Mouse (Mus musculus) lung, adult 2 months (tissue): ENCODE measurements around the gene Cdk12. TPM values are rescaled to one million over a fixed set of nuclear protein-coding genes. Genes with fewer than 3 reads are reported as not detected.

ENCODE experiments used
- DNase-seq: peaks from one replicate; pipeline ENCODE4 v3.0.0; 2022
- H3K4me1 ChIP-seq: fragments of 200-500 bp; 2 replicates; pipeline ENCODE4 v1.6.1; 2011; ENCODE audit warnings: low read length; ENCODE audit not compliant: control insufficient read depth, insufficient read depth
- H3K4me3 ChIP-seq: fragments of 200-500 bp; replicated peaks from 2 replicates; pipeline ENCODE3; 2011; ENCODE audit warnings: low read depth, mild to moderate bottlenecking, control low read depth, low read length; ENCODE audit errors: extremely low read depth
- CTCF ChIP-seq: fragments of 200-500 bp; IDR thresholded peaks from 2 replicates; pipeline ENCODE4 v1.5.1; 2011; ENCODE audit warnings: mild to moderate bottlenecking, low read length, control low read depth; ENCODE audit not compliant: insufficient read depth
- POLR2A ChIP-seq: fragments of 200-500 bp; IDR thresholded peaks from 2 replicates; pipeline ENCODE4 v1.6.1; 2011; ENCODE audit warnings: low read depth, mild to moderate bottlenecking, control low read depth, low read length, borderline replicate concordance; ENCODE audit errors: extremely low read depth
- WGBS: fragments of 180-500 bp; shearing (Covaris S2); methylation state at CpG from one replicate; pipeline ENCODE4 v1.1.7; 2018; 5-methylcytosine and 5-hydroxymethylcytosine counted together
- polyA plus RNA-seq: library from polyadenylated mRNA; depleted of rRNA; stranded (reverse); fragments of >200 nt; gene quantifications from 2 replicates; pipeline ENCODE4 v1.2.3, GENCODE M21; 2012; rRNA removed

Gene Cdk12
- polyA plus RNA-seq, 1 experiment, result 13.9 TPM

DNA sequence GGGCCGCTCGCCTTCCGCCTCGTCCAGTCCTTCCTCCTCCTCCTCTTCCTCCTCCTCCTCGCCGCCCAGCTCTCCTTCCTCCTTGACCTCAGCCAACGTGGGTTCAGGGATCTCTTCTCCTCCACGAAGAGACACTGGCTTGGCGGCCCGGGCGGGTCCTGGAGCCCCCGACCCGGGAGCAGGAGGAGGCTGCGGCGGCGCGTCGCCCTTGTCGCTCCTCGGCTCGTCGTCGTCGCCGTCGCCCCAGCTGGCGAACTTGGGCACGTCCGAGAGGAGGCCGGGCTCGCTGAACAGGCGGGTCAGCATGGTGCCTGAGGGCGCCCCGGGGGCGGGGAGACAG, 125.1 kb downstream of the Cdk12 start:
- TF ChIP-seq POLR2A, result no peak
- no peak for TF ChIP-seq CTCF
- H3K4me1 ChIP-seq, result peaks cover 7% of the 10 kb centered on the region; the same call in 1 of the 2 replicates
- no peak overlapping the region for H3K4me3 ChIP-seq
- no peak for DNase-seq
- 1% methylated on average over 35 of the region's 35 CpGs for WGBS

Other genes with a start within 250 kb of the Cdk12 start
- gene Plxdc1, start 216.6 kb upstream of the Cdk12 start, polyA plus RNA-seq, result 18.5 and 20.9 TPM in 2 replicates
- 2.7 and 5.1 TPM in 2 replicates for gene Arl5c, start 206.9 kb upstream of the Cdk12 start, polyA plus RNA-seq
- 16.0 and 25.6 TPM in 2 replicates for gene Cacnb1, start 180.0 kb upstream of the Cdk12 start, polyA plus RNA-seq
- gene Rpl19, start 176.3 kb upstream of the Cdk12 start, polyA plus RNA-seq, result 426 and 513 TPM in 2 replicates
- 0.88 and 1.2 TPM in 2 replicates for gene Stac2, start 149.6 kb upstream of the Cdk12 start, polyA plus RNA-seq
- 16.8 and 20.3 TPM in 2 replicates for gene Fbxl20, start 52.7 kb upstream of the Cdk12 start, polyA plus RNA-seq
- gene Med1, start 9.8 kb upstream of the Cdk12 start, polyA plus RNA-seq, result 9.0 and 13.7 TPM in 2 replicates
- gene Neurod2, start 126.6 kb downstream of the Cdk12 start, polyA plus RNA-seq, result not detected in 2 replicates
- 20.0 and 22.1 TPM in 2 replicates for gene Ppp1r1b, start 145.3 kb downstream of the Cdk12 start, polyA plus RNA-seq
- gene Stard3, start 155.3 kb downstream of the Cdk12 start, polyA plus RNA-seq, result 131 and 143 TPM in 2 replicates
- 73.7 and 136 TPM in 2 replicates for gene Tcap, start 180.8 kb downstream of the Cdk12 start, polyA plus RNA-seq
- gene Pnmt, start 183.4 kb downstream of the Cdk12 start, polyA plus RNA-seq, result 2.0 and 3.5 TPM in 2 replicates
- gene Pgap3, start 197.4 kb downstream of the Cdk12 start, polyA plus RNA-seq, result 26.6 and 28.1 TPM in 2 replicates
- 31.7 and 33.8 TPM in 2 replicates for gene Erbb2, start 209.4 kb downstream of the Cdk12 start, polyA plus RNA-seq
- gene Mien1, start 235.9 kb downstream of the Cdk12 start, polyA plus RNA-seq, result 44.8 and 58.0 TPM in 2 replicates
- 48.0 and 48.9 TPM in 2 replicates for gene Grb7, start 243.3 kb downstream of the Cdk12 start, polyA plus RNA-seq